Mouse (Mus musculus) midbrain, embryonic 12.5 days (tissue): Measurements from ENCODE around the gene Map4k2. TPM values are rescaled to one million over a fixed set of nuclear protein-coding genes. Genes with fewer than 3 reads are reported as not detected.

Experiments used
- ATAC-seq: fragments of 200-750 bp; cut with Nextera tagmentation; 2 replicates; pipeline ENCODE4 v1.8.0; 2017; ENCODE audit warnings: low read depth, moderate TSS enrichment, moderate library complexity; ENCODE audit not compliant: low FRiP score
- H3K27ac ChIP-seq: fragments of 300-500 bp; sonication (generic); replicated peaks from 2 replicates; pipeline ENCODE4 v1.5.1; 2016; ENCODE audit warnings: mild to moderate bottlenecking
- H3K27me3 ChIP-seq: fragments of 300-500 bp; sonication (generic); 2 replicates; pipeline ENCODE4 v1.6.1; 2016; ENCODE audit warnings: mild to moderate bottlenecking
- H3K36me3 ChIP-seq: fragments of 300-500 bp; sonication (generic); 2 replicates; pipeline ENCODE4 v1.6.1; 2016
- H3K4me1 ChIP-seq: fragments of 300-500 bp; sonication (generic); 2 replicates; pipeline ENCODE4 v1.6.1; 2016
- H3K4me2 ChIP-seq: fragments of 300-500 bp; sonication (generic); replicated peaks from 2 replicates; pipeline ENCODE4 v1.6.1; 2016; ENCODE audit warnings: mild to moderate bottlenecking, moderate library complexity
- H3K4me3 ChIP-seq: fragments of 300-500 bp; sonication (generic); 2 replicates; pipeline ENCODE4 v1.5.1; 2016; ENCODE audit warnings: mild to moderate bottlenecking
- H3K9ac ChIP-seq: fragments of 300-500 bp; sonication (generic); replicated peaks from 2 replicates; pipeline ENCODE4 v1.6.1; 2016; ENCODE audit warnings: mild to moderate bottlenecking, moderate library complexity
- H3K9me3 ChIP-seq: fragments of 300-500 bp; sonication (generic); 2 replicates; pipeline ENCODE4 v1.6.1; 2016; ENCODE audit warnings: mild to moderate bottlenecking
- WGBS: fragments of 180-500 bp; shearing (Covaris S2); methylation state at CpG from one replicate; pipeline ENCODE4 v1.1.7; 2016; 5-methylcytosine and 5-hydroxymethylcytosine counted together
- polyA plus RNA-seq: library from polyadenylated mRNA; unstranded; fragments of >200 nt; fragmentation: Nextera tagmentation; extraction: Ambion mirVana; gene quantifications from 2 replicates; pipeline ENCODE4 v1.2.1, GENCODE M21; 2016

The Map4k2 gene
- polyA plus RNA-seq, 1 experiment from 2014 or later: 14.7 TPM

GRCm38 (mm10) chr19:6375423-6376254 lies 34.7 kb downstream of the Map4k2 start:
- peak; percentile 19 for ATAC-seq

GRCm38 (mm10) chr19:6376255-6376564 lies 35.3 kb downstream of the Map4k2 start:
- Histone ChIP-seq H3K4me2 (no peak overlapping the region), H3K27me3 (no peaks in the 10 kb centered on the region), H3K36me3 (peaks cover 79% of the 10 kb centered on the region), H3K9ac (no peak overlapping the region), H3K27ac (no peak overlapping the region), H3K4me3 (no peak overlapping the region), H3K4me1 (no peaks in the 10 kb centered on the region), H3K9me3 (no peaks in the 10 kb centered on the region)
- WGBS: 74% methylated on average over 14 of the region's 14 CpGs
- no peak for ATAC-seq

More at GRCm38 (mm10) chr19:6375423-6376254, 34.7 kb downstream of the Map4k2 start:
- Histone ChIP-seq H3K27me3 (no peaks in the 10 kb centered on the region), H3K4me3 (no peak overlapping the region), H3K4me1 (no peaks in the 10 kb centered on the region), H3K27ac (0 out of 2 replicates have a peak overlapping the region, but pooled peaks have one; percentile 10), H3K9ac (no peak overlapping the region), H3K36me3 (peaks cover 85% of the 10 kb centered on the region), H3K4me2 (no peak overlapping the region), H3K9me3 (no peaks in the 10 kb centered on the region)
- 90% methylated on average over 31 of the region's 42 CpGs for WGBS

GRCm38 (mm10) chr19:6376643-6377042 lies 35.7 kb downstream of the Map4k2 start:
- no peak for ATAC-seq
- 85% methylated on average over 2 of the region's 2 CpGs for WGBS
- no peak overlapping the region for H3K4me2 ChIP-seq
- no peak overlapping the region for H3K4me3 ChIP-seq
- H3K9ac ChIP-seq: no peak overlapping the region
- H3K27me3 ChIP-seq: no peaks in the 10 kb centered on the region
- H3K27ac ChIP-seq: no peak overlapping the region
- no peaks in the 10 kb centered on the region for H3K9me3 ChIP-seq
- H3K36me3 ChIP-seq: peaks cover 75% of the 10 kb centered on the region
- H3K4me1 ChIP-seq: no peaks in the 10 kb centered on the region

GRCm38 (mm10) chr19:6377327-6378040 lies 36.5 kb downstream of the Map4k2 start:
- Histone ChIP-seq H3K36me3 (peaks cover 66% of the 10 kb centered on the region), H3K4me1 (no peaks in the 10 kb centered on the region), H3K4me3 (no peak overlapping the region), H3K9ac (no peak overlapping the region), H3K4me2 (no peak overlapping the region), H3K27me3 (no peaks in the 10 kb centered on the region), H3K27ac (peak overlapping the region; percentile 52), H3K9me3 (no peaks in the 10 kb centered on the region)
- no peak for ATAC-seq
- WGBS: 55% methylated on average over 11 of the region's 11 CpGs

- no peak overlapping the region; the same call in 1 of the 2 replicates for H3K27ac ChIP-seq
- no peak for ATAC-seq
- H3K4me2 ChIP-seq: no peak overlapping the region
- no peaks in the 10 kb centered on the region for H3K9me3 ChIP-seq
- H3K4me3 ChIP-seq: no peak overlapping the region
- H3K4me1 ChIP-seq: peaks cover 14% of the 10 kb centered on the region
- no peaks in the 10 kb centered on the region for H3K27me3 ChIP-seq
- peaks cover 36% of the 10 kb centered on the region for H3K36me3 ChIP-seq
- no peak overlapping the region for H3K9ac ChIP-seq
- 92% methylated on average over 9 of the region's 9 CpGs for WGBS
These were observed 39.7 kb downstream of the Map4k2 start for GRCm38 (mm10) chr19:6380411-6381166.

- peaks cover 30% of the 10 kb centered on the region for H3K36me3 ChIP-seq
- no peak overlapping the region for H3K9ac ChIP-seq
- H3K9me3 ChIP-seq: no peaks in the 10 kb centered on the region
- no peak for ATAC-seq
- no peak overlapping the region for H3K4me3 ChIP-seq
- WGBS: 95% methylated on average over 5 of the region's 5 CpGs
- no peak overlapping the region for H3K27ac ChIP-seq
- H3K4me1 ChIP-seq: peaks cover 14% of the 10 kb centered on the region
- H3K27me3 ChIP-seq: no peaks in the 10 kb centered on the region
- no peak overlapping the region for H3K4me2 ChIP-seq
These were observed 40.3 kb downstream of the Map4k2 start for GRCm38 (mm10) chr19:6381238-6381637.

- peaks cover 14% of the 10 kb centered on the region for H3K4me1 ChIP-seq
- no peaks in the 10 kb centered on the region for H3K9me3 ChIP-seq
- H3K36me3 ChIP-seq: peaks cover 18% of the 10 kb centered on the region
- no peak overlapping the region for H3K9ac ChIP-seq
- no peak overlapping the region for H3K4me2 ChIP-seq
- WGBS: 78% methylated on average over 4 of the region's 4 CpGs
- H3K27ac ChIP-seq: no peak overlapping the region
- no peak overlapping the region for H3K4me3 ChIP-seq
- no peaks in the 10 kb centered on the region for H3K27me3 ChIP-seq
- no peak for ATAC-seq
These were observed 41.5 kb downstream of the Map4k2 start for GRCm38 (mm10) chr19:6382323-6382924.

- H3K9ac ChIP-seq: no peak overlapping the region; the same call in 1 of the 2 replicates
- H3K9me3 ChIP-seq: no peaks in the 10 kb centered on the region
- no peak overlapping the region for H3K4me3 ChIP-seq
- no peak for ATAC-seq
- H3K4me2 ChIP-seq: no peak overlapping the region
- peaks cover 14% of the 10 kb centered on the region for H3K4me1 ChIP-seq
- peak overlapping the region; percentile 54 for H3K27ac ChIP-seq
- no peaks in the 10 kb centered on the region for H3K27me3 ChIP-seq
- peaks cover 8% of the 10 kb centered on the region for H3K36me3 ChIP-seq
- 30% methylated on average over 5 of the region's 5 CpGs for WGBS
These were observed 42.5 kb downstream of the Map4k2 start for GRCm38 (mm10) chr19:6383470-6383869.

- Histone ChIP-seq H3K4me1 (peaks cover 14% of the 10 kb centered on the region), H3K27ac (peak within 1 kb of the TSS; percentile 54), H3K27me3 (0 out of 2 replicates have a peak, but pooled peaks cover 5% of the 10 kb centered on the region), H3K4me2 (no peak within 1 kb of the TSS), H3K9ac (no peak within 1 kb of the TSS; the same call in 1 of the 2 replicates), H3K36me3 (peaks cover 2% of the 10 kb centered on the region), H3K4me3 (no peak within 1 kb of the TSS), H3K9me3 (no peaks in the 10 kb centered on the region)
- 7% methylated on average over 7 of the region's 7 CpGs for WGBS
- ATAC-seq: no peak
These were observed 43.2 kb downstream of the Map4k2 start, which contains the start of gene Pygm for GRCm38 (mm10) chr19:6384128-6384527. Gene Pygm (plus strand): TSS chr19:6384399.

- no peak for ATAC-seq
- peaks cover 6% of the 10 kb centered on the region for H3K27me3 ChIP-seq
- H3K36me3 ChIP-seq: no peaks in the 10 kb centered on the region
- no peak overlapping the region for H3K4me3 ChIP-seq
- peaks cover 21% of the 10 kb centered on the region for H3K4me1 ChIP-seq
- H3K9ac ChIP-seq: no peak overlapping the region
- WGBS: 83% methylated on average over 11 of the region's 11 CpGs
- no peak overlapping the region for H3K4me2 ChIP-seq
- no peaks in the 10 kb centered on the region for H3K9me3 ChIP-seq
- no peak overlapping the region for H3K27ac ChIP-seq
These were observed 44.0 kb downstream of the Map4k2 start for GRCm38 (mm10) chr19:6384954-6385353.

GRCm38 (mm10) chr19:6385419-6385818 lies 44.5 kb downstream of the Map4k2 start:
- Histone ChIP-seq H3K9me3 (no peaks in the 10 kb centered on the region), H3K4me1 (peaks cover 23% of the 10 kb centered on the region), H3K27ac (no peak overlapping the region), H3K4me3 (no peak overlapping the region), H3K27me3 (peaks cover 6% of the 10 kb centered on the region), H3K36me3 (no peaks in the 10 kb centered on the region), H3K4me2 (no peak overlapping the region), H3K9ac (no peak overlapping the region)
- ATAC-seq: no peak
- 79% methylated on average over 5 of the region's 5 CpGs for WGBS
